25 mouse cellular contexts compared by ENCODE assay signal in the genomic region with DNA sequence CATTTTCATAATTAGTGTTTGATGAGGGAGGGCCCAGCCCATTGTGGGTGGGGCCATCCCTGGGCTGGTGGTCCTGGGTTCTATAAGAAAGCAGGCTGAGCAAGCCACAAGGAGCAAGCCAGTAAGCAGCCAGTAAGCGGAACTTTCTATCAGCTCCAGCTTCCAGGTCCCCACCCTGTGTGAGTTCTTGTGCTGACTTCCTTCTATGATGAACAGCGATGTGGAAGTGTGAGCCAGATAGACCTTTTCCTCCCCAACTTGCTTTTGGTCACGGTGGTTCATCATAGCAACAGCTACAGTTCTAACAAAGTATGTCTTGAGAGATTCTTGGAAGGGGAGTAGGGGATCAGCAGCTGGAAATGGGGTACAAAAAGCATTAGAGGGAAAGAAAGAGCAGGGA. TPM values are rescaled to one million over a fixed set of nuclear protein-coding genes. Genes with fewer than 3 reads are reported as not detected.
"Had no signal": no experiment of that assay in that cellular context is flagged by ENCODE, and none has a peak within 500 bp of the region (broad histone marks: within the 10 kb centered on the region; RNA-seq: fewer than 3 reads in every experiment).

No protein-coding gene starts in this region.

- H3K4me2 ChIP-seq: lung, embryonic 15.5 days; midbrain, embryonic 11.5 days; midbrain, embryonic 13.5 days; midbrain, embryonic 15.5 days; neural tube, embryonic 13.5 days; neural tube, embryonic 15.5 days had no signal

- H3K9me3 ChIP-seq: lung, embryonic 15.5 days; megakaryocyte, embryonic 14.5 days; midbrain, embryonic 13.5 days; midbrain, embryonic 15.5 days; neural tube, embryonic 13.5 days; neural tube, embryonic 15.5 days had no signal

- ATAC-seq: liver, postnatal 0 days; lung, postnatal 0 days; midbrain, embryonic 13.5 days; midbrain, embryonic 15.5 days had no signal

- H3K4me3 ChIP-seq: lung, embryonic 15.5 days; midbrain, embryonic 13.5 days; midbrain, embryonic 15.5 days; myocyte; neural tube, embryonic 13.5 days; neural tube, embryonic 15.5 days had no signal

- H3K36me3 ChIP-seq: lung, embryonic 15.5 days; midbrain, embryonic 13.5 days; midbrain, embryonic 15.5 days; neural tube, embryonic 13.5 days; neural tube, embryonic 15.5 days had no signal

- H3K9ac ChIP-seq: liver, postnatal 0 days; lung, embryonic 15.5 days; midbrain, embryonic 13.5 days; midbrain, embryonic 15.5 days; neural tube, embryonic 13.5 days; neural tube, embryonic 15.5 days had no signal

- H3K27ac ChIP-seq: lung, embryonic 15.5 days; midbrain, embryonic 13.5 days; midbrain, embryonic 15.5 days; neural tube, embryonic 13.5 days; neural tube, embryonic 15.5 days had no signal

- DNase-seq: liver, postnatal 0 days; lung, adult 2 months; lung, postnatal 14 days; lung, postnatal 36 days; retina, postnatal 1 day; right cerebral cortex, adult 18-20 months; right cerebral cortex, postnatal 25 days; right cerebral cortex, postnatal 4 days; spleen, adult 18-20 months; thymus, adult 18-20 months; thymus, postnatal 14 days; thymus, postnatal 36 days had no signal

- H3K27me3 ChIP-seq: lung, embryonic 15.5 days; midbrain, embryonic 13.5 days; midbrain, embryonic 15.5 days; neural tube, embryonic 13.5 days; neural tube, embryonic 15.5 days had no signal

RNA-seq across cellular contexts. Expression of a gene that starts 8.1 kb away (rescaled TPM):
- total RNA-seq: midbrain, postnatal 0 days had no signal

RNA-seq across cellular contexts. Expression of a gene that starts 23.5 kb away (rescaled TPM):
- total RNA-seq: midbrain, postnatal 0 days had no signal
- polyA plus RNA-seq: liver, postnatal 0 days; lung, adult 2 months; lung, postnatal 0 days; midbrain, embryonic 11.5 days; midbrain, embryonic 13.5 days; neural tube, embryonic 11.5 days; neural tube, embryonic 13.5 days; neural tube, embryonic 15.5 days; small intestine, adult 2 months; stomach, embryonic 14.5 days had no signal

RNA-seq across cellular contexts. Expression of a gene that starts 44.5 kb away (rescaled TPM):
- total RNA-seq: midbrain, postnatal 0 days had no signal
- polyA plus RNA-seq: midbrain, embryonic 11.5 days; midbrain, embryonic 15.5 days; midbrain, postnatal 0 days; neural tube, embryonic 11.5 days; neural tube, embryonic 13.5 days; neural tube, embryonic 15.5 days; small intestine, adult 2 months; stomach, embryonic 14.5 days had no signal
